ENCODE assay signal across 9 mouse cellular contexts in the genomic region with DNA sequence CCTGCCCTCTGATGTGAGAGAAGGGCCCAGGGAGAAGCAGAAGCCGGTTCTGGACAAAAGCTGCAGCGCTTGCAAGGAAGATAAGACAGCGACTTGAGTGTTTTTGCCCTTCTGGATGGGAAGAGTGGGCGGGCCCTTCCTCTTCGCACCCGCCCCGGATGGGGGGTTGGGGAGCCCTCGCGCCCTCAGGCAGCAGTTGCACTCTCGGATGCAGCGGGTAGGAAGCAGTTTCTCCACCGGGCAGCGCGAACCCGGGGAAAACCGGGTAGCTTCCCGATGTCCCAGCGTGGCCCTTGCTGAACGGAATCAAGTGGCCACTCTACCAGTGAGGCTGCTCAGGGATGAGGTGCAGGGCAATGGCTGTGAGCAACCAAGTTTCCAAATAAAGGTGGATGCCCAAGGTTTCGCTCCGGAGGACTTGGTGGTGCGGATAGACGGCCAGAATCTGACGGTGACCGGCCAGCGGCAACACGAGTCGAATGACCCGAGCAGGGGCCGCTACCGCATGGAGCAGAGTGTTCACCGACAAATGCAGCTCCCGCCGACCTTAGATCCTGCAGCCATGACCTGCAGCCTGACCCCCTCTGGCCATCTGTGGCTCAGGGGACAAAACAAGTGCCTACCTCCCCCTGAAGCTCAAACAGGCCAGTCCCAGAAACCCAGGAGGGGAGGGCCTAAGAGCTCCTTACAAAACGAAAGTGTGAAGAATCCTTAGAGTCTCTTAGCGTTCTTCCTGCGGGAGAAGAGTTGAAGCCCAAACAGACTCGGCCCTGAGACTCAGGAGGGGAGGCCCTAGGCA. TPM values are rescaled to one million over a fixed set of nuclear protein-coding genes. Genes with fewer than 3 reads are reported as not detected.
DNase-seq lines count a peak whose midpoint lies in the region; ATAC-seq and TF ChIP-seq lines count a peak whose summit lies in the region.
"Had no signal": no experiment of that assay in that cellular context is flagged by ENCODE, and none has a peak within 500 bp of the region (broad histone marks: within the 10 kb centered on the region; RNA-seq: fewer than 3 reads in every experiment).

TSS of gene Hspb9 (plus strand) at position 116 of the 799 bp plus-strand sequence.

- H3K9me3 ChIP-seq in G1E (replicated peaks): no peaks in the 10 kb centered on the region
- H3K9me3 ChIP-seq in forebrain, embryonic 13.5 days (replicated peaks): no peaks in the 10 kb centered on the region
- no peaks in the 10 kb centered on the region for H3K9me3 ChIP-seq in hindbrain, embryonic 10.5 days
- no peaks in the 10 kb centered on the region for H3K9me3 ChIP-seq in limb, embryonic 11.5 days (ENCODE audit: control insufficient read depth, low read length)

- DNase-seq in G1E (ENCODE audit: low spot score): peak; percentile 90
- DNase-seq in adrenal gland, postnatal 14 days: peak; percentile 86
- peak; percentile 70 for DNase-seq in hindbrain, embryonic 10.5 days (ENCODE audit: low spot score)
- DNase-seq in limb, embryonic 11.5 days (ENCODE audit: low spot score): peak; percentile 71
- DNase-seq in mesoderm, embryonic 11.5 days (ENCODE audit: low read depth, low spot score): peak; percentile 58
- DNase-seq in cerebellum, adult 11 months: no peak

- no peaks in the 10 kb centered on the region for H3K27me3 ChIP-seq in G1E (ENCODE audit: insufficient read depth, low read length)
- no peaks in the 10 kb centered on the region for H3K27me3 ChIP-seq in forebrain, embryonic 13.5 days
- no peaks in the 10 kb centered on the region for H3K27me3 ChIP-seq in hindbrain, embryonic 10.5 days (ENCODE audit: insufficient read depth, poor library complexity, severe bottlenecking)
- no peaks in the 10 kb centered on the region for H3K27me3 ChIP-seq in limb, embryonic 11.5 days (ENCODE audit: control insufficient read depth, insufficient read depth, low read length)
- no peaks in the 10 kb centered on the region for H3K27me3 ChIP-seq in small intestine, adult 2 months (ENCODE audit: control insufficient read depth, insufficient read depth, low read length)

- peak within 1 kb of the TSS; percentile 44 for H3K4me2 ChIP-seq in forebrain, embryonic 13.5 days
- H3K4me2 ChIP-seq in limb, embryonic 11.5 days (ENCODE audit: low read depth, severe bottlenecking): peak within 1 kb of the TSS; percentile 70

- no peak; the same call in 1 of the 2 replicates for TF ChIP-seq POLR2A in small intestine, adult 2 months (IDR thresholded peaks at IDR 0.05; ENCODE audit: low read depth, low read length)

- peaks cover 69% of the 10 kb centered on the region for H3K4me1 ChIP-seq in G1E (ENCODE audit: insufficient read depth, low read depth, low read length)
- H3K4me1 ChIP-seq in forebrain, embryonic 13.5 days: peaks cover 29% of the 10 kb centered on the region
- peaks cover 54% of the 10 kb centered on the region for H3K4me1 ChIP-seq in hindbrain, embryonic 10.5 days (replicated peaks)
- H3K4me1 ChIP-seq in limb, embryonic 11.5 days (ENCODE audit: control insufficient read depth, insufficient read depth, low read length): peaks cover 19% of the 10 kb centered on the region
- peaks cover 16% of the 10 kb centered on the region for H3K4me1 ChIP-seq in small intestine, adult 2 months (ENCODE audit: control insufficient read depth, insufficient read depth, insufficient read length, low read length)

- TF ChIP-seq CTCF in G1E (IDR thresholded peaks at IDR 0.05; ENCODE audit: low read depth, low read length): no peak
- no peak for TF ChIP-seq CTCF in small intestine, adult 2 months (IDR thresholded peaks at IDR 0.05; ENCODE audit: extremely low read depth, insufficient read length, insufficient replicate concordance, low read depth, low read length)

- peak within 1 kb of the TSS; percentile 70 for H3K4me3 ChIP-seq in G1E (ENCODE audit: low read depth, low read length)
- H3K4me3 ChIP-seq in forebrain, embryonic 13.5 days: peak within 1 kb of the TSS; percentile 9; the same call in 1 of the 2 replicates
- peak within 1 kb of the TSS; percentile 98 for H3K4me3 ChIP-seq in hindbrain, embryonic 10.5 days
- peak within 1 kb of the TSS; percentile 8; the same call in 1 of the 2 replicates for H3K4me3 ChIP-seq in limb, embryonic 11.5 days (ENCODE audit: low read depth, low read length)
- H3K4me3 ChIP-seq in small intestine, adult 2 months (ENCODE audit: low read depth, low read length): peak within 1 kb of the TSS; percentile 57

- H3K9ac ChIP-seq in forebrain, embryonic 13.5 days: peak within 1 kb of the TSS; percentile 52
- H3K9ac ChIP-seq in limb, embryonic 11.5 days (ENCODE audit: low read length): peak within 1 kb of the TSS; percentile 59

- H3K36me3 ChIP-seq in G1E (replicated peaks): peaks cover 81% of the 10 kb centered on the region
- peaks cover 55% of the 10 kb centered on the region for H3K36me3 ChIP-seq in forebrain, embryonic 13.5 days (ENCODE audit: poor library complexity, severe bottlenecking)
- peaks cover 65% of the 10 kb centered on the region for H3K36me3 ChIP-seq in hindbrain, embryonic 10.5 days
- H3K36me3 ChIP-seq in limb, embryonic 11.5 days (ENCODE audit: control insufficient read depth, insufficient read depth, low read length): peaks cover 16% of the 10 kb centered on the region
- H3K36me3 ChIP-seq in small intestine, adult 2 months (ENCODE audit: control insufficient read depth, insufficient read depth, low read length): peaks cover 39% of the 10 kb centered on the region

- 10% methylated on average over 38 of the region's 38 CpGs for WGBS in forebrain, embryonic 13.5 days
- 2% methylated on average over 38 of the region's 38 CpGs for WGBS in hindbrain, embryonic 10.5 days
- 3% methylated on average over 38 of the region's 38 CpGs for WGBS in limb, embryonic 11.5 days
- 38% methylated on average over 38 of the region's 38 CpGs for whole genome bisulfite sequencing in small intestine, adult 2 months

- H3K27ac ChIP-seq in forebrain, embryonic 13.5 days: no peak within 1 kb of the TSS
- peak within 1 kb of the TSS; percentile 99 for H3K27ac ChIP-seq in hindbrain, embryonic 10.5 days
- H3K27ac ChIP-seq in limb, embryonic 11.5 days (replicated peaks; ENCODE audit: low read depth, low read length): peak within 1 kb of the TSS; percentile 51; the same call in 1 of the 2 replicates
- H3K27ac ChIP-seq in small intestine, adult 2 months (ENCODE audit: insufficient read depth, low read depth, low read length): peak within 1 kb of the TSS; percentile 65

- ATAC-seq in G1E (ENCODE audit: extremely low read depth, insufficient number of reproducible peaks, low FRiP score, poor library complexity, severe bottlenecking): peak; percentile 79
- no peak for ATAC-seq in forebrain, embryonic 13.5 days
- ATAC-seq in limb, embryonic 11.5 days (ENCODE audit: insufficient number of reproducible peaks, low FRiP score, low TSS enrichment, low read depth): no peak

RNA-seq across cellular contexts. Expression of gene Hspb9, which starts in this region (rescaled TPM):
- 2.4 TPM in 1 of 2 replicates, not detected in the other for total RNA-seq in G1E (2014; fragmentation: Nextera tagmentation)
- 0.22 and 0.35 TPM in 2 replicates for total RNA-seq in G1E (2017)
- polyA plus RNA-seq in G1E (2012): 0.55 and 0.61 TPM in 2 replicates
- not detected in 2 replicates for total RNA-seq in adrenal gland, postnatal 14 days (2021)
- not detected in 2 replicates for polyA plus RNA-seq in forebrain, embryonic 13.5 days (2015; fragmentation: Nextera tagmentation; extraction: Ambion mirVana)
- 0.25 and 0.35 TPM in 2 replicates for polyA plus RNA-seq in hindbrain, embryonic 10.5 days (2016; fragmentation: Nextera tagmentation; extraction: Ambion mirVana)
- 0.24 and 0.41 TPM in 2 replicates for polyA plus RNA-seq in limb, embryonic 11.5 days (2014; fragmentation: Nextera tagmentation; extraction: Ambion mirVana)
- polyA plus RNA-seq in small intestine, adult 2 months (2012; rRNA removed): not detected in 2 replicates
- polyA plus RNA-seq: large intestine, adult 2 months had no signal

Comparison
In these comparisons a context has a peak if more than half of its experiments do, and no peak if none do; other contexts are left out.
1. Peak in DNase-seq in adrenal gland, postnatal 14 days; RNA of the gene not detected or under 1 TPM.
2. Peak in DNase-seq, H3K4me3 ChIP-seq and H3K27ac ChIP-seq in hindbrain, embryonic 10.5 days; RNA of the gene not detected or under 1 TPM.
3. Peak in DNase-seq, H3K4me3 ChIP-seq, H3K27ac ChIP-seq, H3K9ac ChIP-seq and H3K4me2 ChIP-seq in limb, embryonic 11.5 days; RNA of the gene not detected or under 1 TPM.
4. H3K4me3 ChIP-seq: peak in every context shown above with its lines; median percentile 98 in hindbrain, embryonic 10.5 days; 70 in G1E; 57 in small intestine, adult 2 months; 9 in forebrain, embryonic 13.5 days; 8 in limb, embryonic 11.5 days.